Mouse (Mus musculus): ENCODE results near the gene Rom1. TPM values are rescaled to one million over a fixed set of nuclear protein-coding genes. Genes with fewer than 3 reads are reported as not detected.

Gene Rom1
- polyA plus RNA-seq, 1 experiment from 2014 or later: 1.4 TPM

- Histone ChIP-seq H3K9ac (no peak overlapping the region), H3K36me3 (replicated peaks; ENCODE audit: control insufficient read depth, insufficient read depth) (peaks cover 28% of the 10 kb centered on the region), H3K4me2 (replicated peaks) (no peak overlapping the region), H3K4me1 (replicated peaks; ENCODE audit: control insufficient read depth, insufficient read depth, low read length) (peaks cover 25% of the 10 kb centered on the region), H3K9me3 (ENCODE audit: control insufficient read depth, low read length) (no peaks in the 10 kb centered on the region), H3K4me3 (replicated peaks; ENCODE audit: low read length) (no peak overlapping the region), H3K27me3 (ENCODE audit: control insufficient read depth, insufficient read depth, low read length) (no peaks in the 10 kb centered on the region), H3K27ac (no peak overlapping the region)
- no peak for ATAC-seq (ENCODE audit: low FRiP score)
- WGBS: 93% methylated on average over 9 of the region's 9 CpGs
- no peak for DNase-seq (ENCODE audit: low spot score)
These were observed 33.7 kb downstream of the Rom1 start for GRCm38 (mm10) chr19:8895397-8895960.

GRCm38 (mm10) chr19:8892829-8893766, 36.1 kb downstream of the Rom1 start, which contains the start of gene Ints5:
Gene Ints5 (plus strand): TSS chr19:8893005.
- Histone ChIP-seq H3K4me1 (replicated peaks; ENCODE audit: control insufficient read depth, insufficient read depth, low read length) (peaks cover 25% of the 10 kb centered on the region), H3K36me3 (replicated peaks; ENCODE audit: control insufficient read depth, insufficient read depth) (peaks cover 31% of the 10 kb centered on the region), H3K4me3 (replicated peaks; ENCODE audit: low read length) (peak within 1 kb of the TSS; percentile 74), H3K27ac (peak within 1 kb of the TSS; percentile 82), H3K9me3 (ENCODE audit: control insufficient read depth, low read length) (no peaks in the 10 kb centered on the region), H3K9ac (peak within 1 kb of the TSS; percentile 85), H3K4me2 (replicated peaks) (peak within 1 kb of the TSS; percentile 92), H3K27me3 (ENCODE audit: control insufficient read depth, insufficient read depth, low read length) (no peaks in the 10 kb centered on the region)
- ATAC-seq (ENCODE audit: low FRiP score) (peak; percentile 64), DNase-seq (ENCODE audit: low spot score) (peak; percentile 87)
- WGBS: 2% methylated on average over 54 of the region's 54 CpGs

GRCm38 (mm10) chr19:8888511-8889385, 40.4 kb downstream of the Rom1 start, which contains the start of the genes 1810009A15Rik and Gm49416:
Gene 1810009A15Rik (plus strand): TSS chr19:8888853.
Gene Gm49416 (plus strand): TSS chr19:8888926.
- Histone ChIP-seq H3K4me2 (replicated peaks) (peak within 1 kb of the TSS; percentile 89), H3K36me3 (replicated peaks; ENCODE audit: control insufficient read depth, insufficient read depth) (peaks cover 13% of the 10 kb centered on the region), H3K27me3 (ENCODE audit: control insufficient read depth, insufficient read depth, low read length) (no peaks in the 10 kb centered on the region), H3K9ac (peak within 1 kb of the TSS; percentile 70), H3K9me3 (ENCODE audit: control insufficient read depth, low read length) (no peaks in the 10 kb centered on the region), H3K27ac (peak within 1 kb of the TSS; percentile 89), H3K4me1 (replicated peaks; ENCODE audit: control insufficient read depth, insufficient read depth, low read length) (peaks cover 21% of the 10 kb centered on the region), H3K4me3 (replicated peaks; ENCODE audit: low read length) (peak within 1 kb of the TSS; percentile 67)
- DNase-seq (ENCODE audit: low spot score): peak; percentile 98
- under 1% methylated on average over 58 of the region's 58 CpGs for WGBS
- ATAC-seq (ENCODE audit: low FRiP score): peak; percentile 94

GRCm38 (mm10) chr19:8887585-8888463, 41.3 kb downstream of the Rom1 start:
- Histone ChIP-seq H3K9ac (peak overlapping the region; percentile 70), H3K4me2 (replicated peaks) (peak overlapping the region; percentile 89), H3K27ac (peak overlapping the region; percentile 89), H3K4me3 (replicated peaks; ENCODE audit: low read length) (peak overlapping the region; percentile 67), H3K27me3 (ENCODE audit: control insufficient read depth, insufficient read depth, low read length) (no peaks in the 10 kb centered on the region), H3K36me3 (replicated peaks; ENCODE audit: control insufficient read depth, insufficient read depth) (peaks cover 13% of the 10 kb centered on the region), H3K9me3 (ENCODE audit: control insufficient read depth, low read length) (no peaks in the 10 kb centered on the region), H3K4me1 (replicated peaks; ENCODE audit: control insufficient read depth, insufficient read depth, low read length) (peaks cover 17% of the 10 kb centered on the region)
- no peak for ATAC-seq (ENCODE audit: low FRiP score)
- WGBS: 16% methylated on average over 19 of the region's 19 CpGs
- no peak for DNase-seq (ENCODE audit: low spot score)

- H3K4me2 ChIP-seq (replicated peaks): peak overlapping the region; percentile 89
- H3K9ac ChIP-seq: no peak overlapping the region
- peaks cover 17% of the 10 kb centered on the region for H3K4me1 ChIP-seq (replicated peaks; ENCODE audit: control insufficient read depth, insufficient read depth, low read length)
- H3K27me3 ChIP-seq (ENCODE audit: control insufficient read depth, insufficient read depth, low read length): no peaks in the 10 kb centered on the region
- WGBS: 50% methylated on average over 1 of the region's 1 CpGs
- no peaks in the 10 kb centered on the region for H3K9me3 ChIP-seq (ENCODE audit: control insufficient read depth, low read length)
- peaks cover 13% of the 10 kb centered on the region for H3K36me3 ChIP-seq (replicated peaks; ENCODE audit: control insufficient read depth, insufficient read depth)
- DNase-seq (ENCODE audit: low spot score): no peak
- H3K4me3 ChIP-seq (replicated peaks; ENCODE audit: low read length): no peak overlapping the region
- no peak for ATAC-seq (ENCODE audit: low FRiP score)
- H3K27ac ChIP-seq: no peak overlapping the region
These were observed 42.1 kb downstream of the Rom1 start for GRCm38 (mm10) chr19:8886916-8887584.

- no peak within 1 kb of the TSS for H3K9ac ChIP-seq
- WGBS: 80% methylated on average over 3 of the region's 3 CpGs
- DNase-seq (ENCODE audit: low spot score): no peak
- H3K27ac ChIP-seq: no peak within 1 kb of the TSS
- H3K4me1 ChIP-seq (replicated peaks; ENCODE audit: control insufficient read depth, insufficient read depth, low read length): peaks cover 15% of the 10 kb centered on the region
- no peaks in the 10 kb centered on the region for H3K36me3 ChIP-seq (replicated peaks; ENCODE audit: control insufficient read depth, insufficient read depth)
- H3K4me2 ChIP-seq (replicated peaks): no peak within 1 kb of the TSS
- no peaks in the 10 kb centered on the region for H3K27me3 ChIP-seq (ENCODE audit: control insufficient read depth, insufficient read depth, low read length)
- no peak within 1 kb of the TSS for H3K4me3 ChIP-seq (replicated peaks; ENCODE audit: low read length)
- H3K9me3 ChIP-seq (ENCODE audit: control insufficient read depth, low read length): no peaks in the 10 kb centered on the region
- ATAC-seq (ENCODE audit: low FRiP score): no peak
These were observed 45.5 kb downstream of the Rom1 start, which contains the start of the genes Lbhd1 and Gm49403 for GRCm38 (mm10) chr19:8883616-8884015. Gene Lbhd1 (plus strand): TSS chr19:8883732. Gene Gm49403 (plus strand): TSS chr19:8883930.

GRCm38 (mm10) chr19:8881034-8881392, 48.1 kb downstream of the Rom1 start:
- WGBS: 17% methylated on average over 3 of the region's 3 CpGs

More at GRCm38 (mm10) chr19:8881034-8881392, 48.1 kb downstream of the Rom1 start:
- Histone ChIP-seq H3K9me3 (ENCODE audit: control insufficient read depth, low read length) (no peaks in the 10 kb centered on the region), H3K4me1 (replicated peaks; ENCODE audit: control insufficient read depth, insufficient read depth, low read length) (peaks cover 7% of the 10 kb centered on the region), H3K36me3 (replicated peaks; ENCODE audit: control insufficient read depth, insufficient read depth) (peaks cover 23% of the 10 kb centered on the region), H3K27me3 (ENCODE audit: control insufficient read depth, insufficient read depth, low read length) (no peaks in the 10 kb centered on the region), H3K4me2 (replicated peaks) (peak overlapping the region; percentile 86), H3K27ac (peak overlapping the region; percentile 79; the same call in 1 of the 2 replicates), H3K9ac (peak overlapping the region; percentile 81), H3K4me3 (replicated peaks; ENCODE audit: low read length) (peak overlapping the region; percentile 60)
- no peak for DNase-seq (ENCODE audit: low spot score)
- ATAC-seq (ENCODE audit: low FRiP score): no peak
